Mouse (Mus musculus) MEL (cell line): ENCODE measurements around the gene Mri1.

Source experiments
- CTCF ChIP-seq, 3 experiments: IDR thresholded peaks in 2 of 3; conservative IDR thresholded peaks in 1 of 3; 2 replicates each; pipeline ENCODE4 v1.5.1; 2011 to 2012; ENCODE audit warnings: low read length in 3 of 3, low read depth in 2 of 3, mild to moderate bottlenecking in 2 of 3, improper control_type of control experiment in 1 of 3, inconsistent platforms in 1 of 3, mixed read lengths in 1 of 3, moderate library complexity in 1 of 3; ENCODE audit not compliant: control insufficient read depth in 1 of 3, insufficient read depth in 1 of 3, poor library complexity in 1 of 3, severe bottlenecking in 1 of 3
- HCFC1 ChIP-seq: IDR thresholded peaks from 2 replicates; pipeline ENCODE4 v1.6.1; 2012; ENCODE audit warnings: low read depth, mild to moderate bottlenecking, inconsistent platforms, low read length, improper control_type of control experiment, moderate library complexity
- SMC3 ChIP-seq: IDR thresholded peaks from 2 replicates; pipeline ENCODE4 v1.6.1; 2011; ENCODE audit warnings: low read depth, low read length, improper control_type of control experiment
- ZC3H11A ChIP-seq: IDR thresholded peaks from 2 replicates; pipeline ENCODE4 v1.6.1; 2012; ENCODE audit warnings: low read depth, mild to moderate bottlenecking, inconsistent platforms, low read length, improper control_type of control experiment

DNA sequence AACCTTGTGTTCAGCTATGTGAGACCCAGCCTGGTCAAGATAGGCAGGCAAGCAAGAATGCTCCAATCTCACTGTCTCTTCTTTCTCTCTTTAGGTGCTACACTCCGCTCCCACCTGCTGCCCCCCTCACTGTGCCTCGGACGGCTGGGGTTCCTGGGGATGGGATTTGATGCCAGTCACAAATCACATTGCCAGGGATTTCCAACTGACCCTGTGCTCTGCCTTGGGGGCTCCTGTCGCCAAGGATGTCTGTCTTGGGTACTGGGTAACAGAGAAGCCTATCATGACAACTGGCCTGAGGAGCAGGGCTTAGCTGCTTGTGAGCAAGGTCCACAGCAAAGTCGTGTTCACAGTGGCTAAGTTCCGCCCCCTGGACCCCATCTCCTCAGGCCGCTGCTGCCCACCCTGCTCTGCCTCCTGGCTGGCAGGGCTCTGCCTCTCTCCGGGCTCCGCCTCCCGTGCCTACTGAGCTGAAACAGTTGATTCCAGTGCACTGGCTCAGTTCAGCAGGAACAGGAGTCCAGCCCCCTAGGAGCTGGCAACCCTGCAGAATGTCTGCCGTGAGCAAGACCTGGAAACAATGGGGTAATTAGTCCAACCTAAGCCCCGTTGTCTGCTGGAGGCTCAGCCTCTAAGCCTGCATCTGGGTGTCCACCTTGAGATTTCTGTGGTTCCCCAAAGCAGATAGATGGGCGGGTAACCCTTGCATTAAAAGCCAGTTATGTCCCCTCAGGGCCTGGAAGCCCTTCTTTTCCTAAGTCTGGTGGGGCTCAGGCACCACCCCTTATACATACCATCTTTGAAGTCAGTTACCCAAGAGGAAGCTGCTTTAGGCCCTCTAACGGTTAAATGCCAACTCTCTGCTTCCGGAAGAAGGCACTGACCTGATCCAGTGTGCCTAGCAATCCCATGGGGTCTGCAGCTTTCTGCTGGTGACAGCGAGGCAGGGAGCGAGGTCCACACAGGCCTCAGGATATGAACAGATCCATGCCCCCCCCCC, 48.4 kb downstream of the Mri1 start:
- TF ChIP-seq SMC3 = no peak
- TF ChIP-seq CTCF (IDR thresholded peaks at IDR 0.05 in 2 of 3, conservative IDR thresholded peaks at IDR 0.05 in 1 of 3; ENCODE audit: control insufficient read depth in 1 of 3, insufficient read depth in 1 of 3, low read depth in 2 of 3, low read length in 3 of 3, poor library complexity in 1 of 3, severe bottlenecking in 1 of 3) = no peak
- TF ChIP-seq HCFC1 = no peak
- no peak for TF ChIP-seq ZC3H11A
